Mouse (Mus musculus): Measurements from ENCODE around the gene Acsl1.

DNA sequence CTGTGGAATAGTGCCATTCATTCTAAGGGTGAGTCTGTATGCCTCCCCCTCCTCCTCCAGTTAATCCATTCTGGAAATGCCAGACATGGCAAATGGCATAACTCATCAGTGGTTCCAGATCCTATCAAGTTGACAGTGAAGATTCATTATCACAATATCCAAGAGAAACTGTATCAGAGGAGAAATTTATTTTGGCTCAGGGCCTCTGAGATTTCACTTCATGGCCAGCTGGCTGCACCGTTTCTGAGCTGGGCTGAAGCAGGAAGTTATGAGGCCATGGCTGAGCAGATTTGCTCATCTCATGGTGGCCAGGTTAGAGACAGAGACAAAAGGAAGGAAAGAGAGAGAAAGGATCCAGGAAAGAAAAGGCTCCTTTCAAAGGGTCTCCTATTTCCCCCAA lies 37.2 kb upstream of the Acsl1 start:
- TF ChIP-seq CTCF (IDR thresholded peaks at IDR 0.05; ENCODE audit: extremely low read depth, insufficient read depth, insufficient read length, insufficient replicate concordance) (no peak), POLR2A (IDR thresholded peaks at IDR 0.05; ENCODE audit: low read depth, low read length) (no peak)

Data from spleen, adult 2 months (tissue).